Mouse (Mus musculus): ENCODE measurements around the gene Psma6.

DNA sequence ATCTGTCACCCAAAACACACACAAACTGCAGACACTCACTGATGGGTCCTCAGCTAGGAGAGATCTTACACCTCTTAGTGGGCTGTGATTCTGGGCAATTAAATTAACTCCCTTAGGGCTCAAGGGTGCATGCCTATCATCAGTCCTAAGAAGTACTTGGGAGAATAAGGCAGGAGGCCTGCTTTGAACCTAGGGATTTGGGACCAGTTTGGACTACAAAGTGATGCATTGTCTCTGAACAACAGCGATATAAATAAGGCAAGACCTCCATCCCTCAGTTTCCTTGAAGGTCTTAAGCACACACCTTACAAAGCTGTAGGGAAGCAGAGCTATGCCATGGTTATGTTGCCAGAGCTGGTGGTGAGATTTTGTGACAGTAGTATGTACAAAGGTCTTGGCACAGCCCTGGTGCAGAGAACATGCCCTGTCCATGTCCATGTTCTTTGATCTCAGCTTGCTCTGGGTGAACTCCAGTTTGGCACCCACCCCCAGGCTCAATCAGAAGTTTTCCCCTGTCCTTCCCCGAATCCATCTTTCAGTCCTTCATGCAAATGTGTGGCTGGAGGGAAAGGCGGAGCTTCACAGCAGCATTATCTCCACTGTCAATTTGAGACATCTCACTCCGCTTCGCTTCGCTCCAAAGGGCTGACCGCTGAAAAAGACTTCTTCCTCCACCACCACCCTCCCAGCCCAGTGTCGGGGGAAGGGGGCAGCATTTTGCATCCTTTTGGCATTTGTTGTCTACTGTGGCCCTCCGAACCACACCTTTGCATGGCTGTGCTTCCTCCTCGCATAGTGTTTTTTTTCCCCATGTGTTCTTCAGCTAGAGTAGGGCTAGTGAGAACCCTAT, 83.5 kb downstream of the Psma6 start:
- TF ChIP-seq CTCF (IDR thresholded peaks at IDR 0.05; ENCODE audit: low read depth, low read length) (no peak), POLR2A (IDR thresholded peaks at IDR 0.05; ENCODE audit: borderline replicate concordance, low read depth, low read length) (no peak)
